Mouse (Mus musculus) heart, adult 10 weeks (tissue): ENCODE results near the gene Inhba. TPM values are rescaled to one million over a fixed set of nuclear protein-coding genes. Genes with fewer than 3 reads are reported as not detected.

Experiments used
- polyA plus RNA-seq: library from polyadenylated mRNA; stranded (reverse); fragments of 350-450 nt; fragmentation: Illumina TruSeq; extraction: RNeasy Lipid Tissue Mini Kit (QIAGEN cat#74804); gene quantifications from one replicate; pipeline ENCODE4 v1.2.3, GENCODE M21; 2014; ENCODE audit warnings: low read depth, low replicate concordance

Inhba gene
- 1.2 TPM for polyA plus RNA-seq

DNA sequence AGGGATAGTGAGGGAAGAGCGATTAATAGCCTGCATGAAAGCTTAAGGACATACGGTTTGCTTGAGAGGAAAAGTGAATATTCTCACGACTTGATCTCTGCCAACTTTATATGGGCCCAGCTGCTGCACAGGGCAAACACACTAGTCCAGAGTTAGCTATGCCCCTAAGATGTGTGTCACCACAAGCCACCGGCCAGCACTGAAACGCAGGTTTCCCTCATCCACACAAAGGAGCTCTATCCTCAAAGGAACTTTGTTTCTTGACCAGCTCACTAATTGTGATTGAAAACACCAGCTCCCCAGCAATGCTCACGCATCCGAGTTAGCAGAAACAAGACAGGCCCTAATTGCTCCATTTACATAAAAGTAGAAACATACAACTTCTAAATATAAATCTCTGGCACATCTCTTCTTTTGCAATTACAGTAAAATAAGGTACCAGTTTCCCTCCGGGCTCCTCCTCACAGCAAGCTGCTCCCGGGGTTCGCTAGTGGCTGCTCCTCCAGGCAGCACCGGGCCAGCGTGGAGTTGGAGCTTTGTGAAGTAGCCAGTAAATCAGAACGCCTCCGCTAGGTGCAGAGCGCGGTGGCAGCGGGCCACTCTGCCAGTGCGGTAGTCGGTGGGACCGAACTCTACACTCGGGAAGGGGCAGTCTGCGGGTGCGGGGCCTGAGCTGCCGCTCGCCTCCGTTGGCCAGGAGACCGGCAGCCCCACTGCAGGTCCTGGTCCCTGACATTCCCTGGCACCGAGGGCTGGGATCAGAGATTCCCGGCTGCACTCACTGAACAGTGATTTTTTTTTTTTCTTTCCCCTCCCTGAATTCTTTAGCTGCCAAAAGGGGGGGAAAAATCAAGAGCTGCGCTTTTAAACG lies at the start of gene Inhba:
Inhba (plus strand) TSS at position 480 of the 871 bp plus-strand sequence.

